Mouse (Mus musculus): Measurements from ENCODE around the gene Cd244a. TPM values are rescaled to one million over a fixed set of nuclear protein-coding genes. Genes with fewer than 3 reads are reported as not detected.
A peak's percentile ranks its signal among the peaks of the same experiment; 100 is the strongest.

Gene Cd244a
- polyA plus RNA-seq, 1 experiment = not detected

DNA sequence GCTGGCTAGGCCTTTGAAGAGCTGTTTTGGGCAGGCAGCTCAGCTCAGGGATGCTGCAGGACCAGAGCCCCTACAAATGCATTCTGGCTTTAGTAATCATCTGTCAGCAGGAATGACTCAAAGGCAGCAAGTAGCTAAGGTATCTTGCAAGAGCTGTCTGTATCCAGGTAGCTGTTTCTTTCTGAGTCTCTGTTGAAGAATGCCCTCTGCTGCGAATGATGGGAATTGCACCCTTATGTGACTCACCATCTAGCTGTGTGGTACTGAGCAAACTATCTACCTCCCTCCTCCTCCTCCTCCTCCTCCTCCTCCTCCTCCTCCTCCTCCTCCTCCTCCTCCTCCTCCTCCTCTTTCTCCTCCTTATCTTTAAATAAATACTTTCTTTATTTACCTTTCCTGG, 51.8 kb downstream of the Cd244a start:
- no peak overlapping the region for H3K4me3 ChIP-seq (replicated peaks)
- TF ChIP-seq FLI1 (IDR thresholded peaks at IDR 0.05; ENCODE audit: low read length) (no peak), GATA1 (IDR thresholded peaks at IDR 0.05; ENCODE audit: borderline replicate concordance, low read length) (no peak)
- no peaks in the 10 kb centered on the region for H3K36me3 ChIP-seq (replicated peaks; ENCODE audit: low read length)
- H3K4me1 ChIP-seq = peaks cover 6% of the 10 kb centered on the region; the same call in 1 of the 2 replicates
- no peaks in the 10 kb centered on the region for H3K9me3 ChIP-seq
- peaks cover 5% of the 10 kb centered on the region for H3K27me3 ChIP-seq (replicated peaks)

DNA sequence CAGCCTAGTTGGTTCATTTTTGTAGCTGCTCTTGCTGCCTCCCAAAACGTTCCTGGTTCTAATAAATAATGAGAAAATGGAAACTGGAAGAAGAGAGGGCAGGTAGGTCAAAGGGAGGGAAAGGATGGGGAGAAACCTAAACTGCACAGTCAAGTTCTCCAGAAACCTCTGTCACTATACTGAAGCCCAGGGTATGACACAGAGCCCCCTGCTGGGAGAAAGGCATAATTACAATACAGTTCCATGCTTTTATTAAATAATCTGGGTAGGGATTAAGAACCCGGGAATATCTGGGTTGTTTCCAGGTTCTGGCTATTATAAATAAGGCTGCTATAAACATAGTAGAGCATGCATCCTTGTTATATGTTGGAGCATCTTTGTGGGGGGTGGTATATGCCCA, 55.0 kb downstream of the Cd244a start:
- Histone ChIP-seq H3K36me3 (replicated peaks; ENCODE audit: low read length) (no peaks in the 10 kb centered on the region), H3K27me3 (replicated peaks) (peaks cover 2% of the 10 kb centered on the region), H3K4me1 (peaks cover 23% of the 10 kb centered on the region), H3K4me3 (replicated peaks) (no peak overlapping the region), H3K9me3 (no peaks in the 10 kb centered on the region)
- TF ChIP-seq FLI1 (IDR thresholded peaks at IDR 0.05; ENCODE audit: low read length) = no peak
- no peak for TF ChIP-seq GATA1 (IDR thresholded peaks at IDR 0.05; ENCODE audit: borderline replicate concordance, low read length)

DNA sequence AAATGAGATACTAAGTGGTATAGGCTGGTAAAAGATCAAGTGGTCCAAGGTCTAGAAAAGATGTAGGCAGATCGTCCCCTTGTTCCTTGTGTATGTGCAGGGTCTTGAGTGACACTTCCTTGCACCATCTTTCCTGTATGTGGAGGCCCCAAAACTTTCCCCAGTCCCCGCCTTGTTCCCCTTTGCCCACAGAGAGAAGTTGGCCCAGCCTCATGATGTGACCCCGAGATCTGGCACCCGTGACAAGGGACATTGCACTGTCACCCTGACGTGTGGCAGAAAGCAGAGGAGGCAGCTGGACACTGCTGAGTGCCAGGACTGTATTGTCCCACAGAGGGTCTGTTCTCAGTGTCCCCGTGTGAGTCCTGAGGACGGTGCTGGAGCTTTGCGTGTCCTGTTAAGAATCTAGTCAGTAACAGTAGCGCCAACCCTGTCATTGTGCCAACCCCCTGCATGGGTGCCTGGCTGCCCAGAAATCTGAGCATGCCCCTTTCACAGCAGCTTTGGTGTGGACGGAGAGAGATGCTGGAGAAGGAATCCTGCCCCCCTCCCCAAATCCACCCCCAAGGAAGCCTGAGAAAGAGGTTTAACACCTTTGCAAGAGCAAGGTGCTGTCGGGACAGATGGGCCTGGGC, 58.0 kb downstream of the Cd244a start:
- Histone ChIP-seq H3K27me3 (replicated peaks) (peaks cover 2% of the 10 kb centered on the region), H3K36me3 (replicated peaks; ENCODE audit: low read length) (no peaks in the 10 kb centered on the region), H3K9me3 (no peaks in the 10 kb centered on the region), H3K4me1 (peaks cover 36% of the 10 kb centered on the region), H3K4me3 (replicated peaks) (peak overlapping the region; percentile 51)
- TF ChIP-seq FLI1 (IDR thresholded peaks at IDR 0.05; ENCODE audit: low read length) (no peak), GATA1 (IDR thresholded peaks at IDR 0.05; ENCODE audit: borderline replicate concordance, low read length) (no peak)

DNA sequence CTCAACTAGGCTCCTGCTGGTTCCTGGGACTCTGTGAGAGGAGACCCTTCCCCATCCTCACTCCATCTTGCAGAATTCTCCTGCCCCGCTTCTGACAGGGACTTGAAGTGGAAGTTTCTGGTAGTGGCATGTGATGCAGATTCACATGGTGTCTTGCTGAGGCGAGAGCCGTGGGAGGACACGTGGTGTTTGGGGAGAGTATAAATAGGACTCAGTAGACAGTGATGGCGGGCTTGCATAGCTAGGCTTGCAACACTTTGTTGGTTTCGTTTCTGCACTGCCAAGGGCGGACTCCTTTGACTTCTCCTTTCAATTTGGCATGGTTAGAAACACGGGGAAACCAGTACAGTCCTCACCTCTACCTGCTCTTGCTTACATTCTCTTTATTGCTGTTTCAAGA, 60.0 kb downstream of the Cd244a start:
- Histone ChIP-seq H3K4me3 (replicated peaks) (no peak overlapping the region), H3K27me3 (replicated peaks) (no peaks in the 10 kb centered on the region), H3K36me3 (replicated peaks; ENCODE audit: low read length) (peaks cover 2% of the 10 kb centered on the region), H3K9me3 (0 out of 2 replicates have a peak, but pooled peaks cover 2% of the 10 kb centered on the region), H3K4me1 (peaks cover 36% of the 10 kb centered on the region)
- TF ChIP-seq GATA1 (IDR thresholded peaks at IDR 0.05; ENCODE audit: borderline replicate concordance, low read length) (no peak), FLI1 (IDR thresholded peaks at IDR 0.05; ENCODE audit: low read length) (no peak)

DNA sequence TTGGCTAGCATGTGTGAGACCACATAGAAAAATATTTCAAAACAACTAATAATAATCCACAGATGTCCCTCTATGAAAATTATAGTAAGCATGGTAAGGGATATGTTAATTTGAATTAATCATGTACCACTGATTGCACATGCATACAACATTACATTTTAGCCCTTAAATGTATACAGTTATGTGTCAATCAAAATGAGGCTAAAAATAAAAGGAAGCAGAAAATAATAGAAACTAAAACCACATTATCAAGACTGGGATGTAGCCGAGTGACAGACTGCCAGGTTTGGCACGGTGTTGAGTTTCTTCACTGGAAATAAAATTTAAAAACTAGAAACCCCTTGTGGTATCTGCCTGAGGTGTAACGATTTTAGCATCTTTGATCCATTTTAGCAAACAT, 60.7 kb downstream of the Cd244a start:
- TF ChIP-seq FLI1 (IDR thresholded peaks at IDR 0.05; ENCODE audit: low read length) (no peak), GATA1 (IDR thresholded peaks at IDR 0.05; ENCODE audit: borderline replicate concordance, low read length) (no peak)
- Histone ChIP-seq H3K27me3 (replicated peaks) (no peaks in the 10 kb centered on the region), H3K9me3 (0 out of 2 replicates have a peak, but pooled peaks cover 3% of the 10 kb centered on the region), H3K4me3 (replicated peaks) (no peak overlapping the region), H3K4me1 (peaks cover 36% of the 10 kb centered on the region), H3K36me3 (replicated peaks; ENCODE audit: low read length) (peaks cover 3% of the 10 kb centered on the region)

DNA sequence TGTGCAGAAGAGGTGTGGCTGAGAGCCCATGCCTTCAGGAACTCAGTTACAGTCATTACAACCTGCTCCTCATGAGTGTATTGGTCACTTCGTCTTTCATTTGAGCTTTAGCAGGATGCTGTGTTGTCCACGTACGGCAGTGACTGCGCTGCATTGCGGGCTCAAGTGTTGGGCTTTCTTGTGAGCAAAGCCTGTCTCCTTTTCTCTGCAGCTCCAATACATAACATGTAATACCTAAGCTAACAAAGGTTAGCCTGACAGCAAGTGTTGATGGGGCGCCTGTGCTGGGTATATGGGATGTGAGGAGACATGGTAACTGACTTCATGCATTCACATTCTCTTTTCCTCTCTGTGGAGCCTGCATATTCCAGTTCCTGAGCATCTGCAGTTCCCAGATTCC, 61.1 kb downstream of the Cd244a start:
- H3K4me3 ChIP-seq (replicated peaks) = no peak overlapping the region
- TF ChIP-seq GATA1 (IDR thresholded peaks at IDR 0.05; ENCODE audit: borderline replicate concordance, low read length) (no peak), FLI1 (IDR thresholded peaks at IDR 0.05; ENCODE audit: low read length) (no peak)
- peaks cover 3% of the 10 kb centered on the region for H3K36me3 ChIP-seq (replicated peaks; ENCODE audit: low read length)
- H3K27me3 ChIP-seq (replicated peaks) = no peaks in the 10 kb centered on the region
- H3K4me1 ChIP-seq = peaks cover 36% of the 10 kb centered on the region
- 0 out of 2 replicates have a peak, but pooled peaks cover 3% of the 10 kb centered on the region for H3K9me3 ChIP-seq

DNA sequence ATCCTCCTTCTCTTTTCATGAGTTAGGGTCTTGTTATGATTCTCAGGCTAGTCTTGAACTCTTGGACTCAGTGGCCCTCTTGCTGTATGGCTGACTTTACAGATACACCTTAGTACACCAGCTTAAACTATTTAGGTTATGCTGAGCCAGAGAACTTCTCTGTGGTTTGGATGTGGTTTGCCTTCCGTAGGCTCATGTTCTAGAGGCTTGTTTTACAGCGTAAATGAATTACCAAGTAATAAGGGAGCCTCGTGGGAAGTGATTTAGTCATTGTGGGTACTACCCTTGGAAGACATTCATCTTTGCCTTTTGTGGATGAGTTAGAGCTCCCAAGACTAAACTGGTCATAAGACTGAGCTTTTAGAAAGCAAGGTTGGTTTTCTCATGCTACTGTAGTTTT, 68.8 kb downstream of the Cd244a start:
- Histone ChIP-seq H3K4me1 (peaks cover 41% of the 10 kb centered on the region), H3K27me3 (replicated peaks) (no peaks in the 10 kb centered on the region), H3K4me3 (replicated peaks) (no peak overlapping the region), H3K9me3 (0 out of 2 replicates have a peak, but pooled peaks cover 3% of the 10 kb centered on the region), H3K36me3 (replicated peaks; ENCODE audit: low read length) (peaks cover 6% of the 10 kb centered on the region)
- TF ChIP-seq FLI1 (IDR thresholded peaks at IDR 0.05; ENCODE audit: low read length) = no peak

DNA sequence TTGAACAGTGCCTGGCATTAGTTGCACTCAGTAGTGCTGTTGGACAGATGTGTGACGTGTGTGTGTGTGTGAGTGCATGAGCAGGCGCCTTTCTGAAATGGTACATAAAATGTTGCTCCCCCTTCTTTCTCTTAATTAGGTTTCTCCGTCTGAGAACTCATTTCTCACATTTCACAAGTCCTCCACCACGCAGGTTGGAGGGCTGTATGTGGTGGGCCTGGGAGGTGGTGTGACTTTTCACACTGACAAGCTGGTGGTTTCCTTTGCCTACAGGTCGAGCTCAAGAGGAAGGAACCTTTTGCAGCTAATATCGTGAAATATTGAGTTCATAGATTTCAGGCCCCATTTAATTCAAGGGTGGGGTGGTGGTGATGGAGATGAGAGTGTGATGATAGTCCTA, 70.2 kb downstream of the Cd244a start:
- TF ChIP-seq GATA1 (IDR thresholded peaks at IDR 0.05; ENCODE audit: borderline replicate concordance, low read length) (no peak), FLI1 (IDR thresholded peaks at IDR 0.05; ENCODE audit: low read length) (no peak)
- Histone ChIP-seq H3K4me3 (replicated peaks) (no peak overlapping the region), H3K27me3 (replicated peaks) (no peaks in the 10 kb centered on the region), H3K4me1 (peaks cover 44% of the 10 kb centered on the region), H3K9me3 (no peaks in the 10 kb centered on the region), H3K36me3 (replicated peaks; ENCODE audit: low read length) (peaks cover 2% of the 10 kb centered on the region)

DNA sequence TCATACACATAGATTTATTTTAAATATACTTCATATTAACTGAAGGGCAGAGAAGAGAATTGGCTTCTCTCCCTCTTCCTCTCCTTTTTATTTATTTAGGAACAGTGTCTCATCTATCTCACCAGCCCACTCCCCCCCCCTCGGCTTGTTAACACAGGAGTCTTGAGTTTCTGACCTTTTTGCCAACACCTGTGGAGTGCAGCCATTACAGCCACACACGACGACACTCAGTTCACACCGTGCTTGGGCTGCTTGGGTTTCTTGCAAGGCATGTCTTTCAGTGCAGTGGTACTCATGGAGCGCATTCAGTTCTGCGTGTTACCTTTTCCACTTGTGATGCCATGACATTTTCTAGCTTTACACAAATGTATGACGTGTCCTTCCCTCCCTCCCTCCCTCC, 71.0 kb downstream of the Cd244a start:
- H3K36me3 ChIP-seq (replicated peaks; ENCODE audit: low read length) = peaks cover 4% of the 10 kb centered on the region
- no peaks in the 10 kb centered on the region for H3K9me3 ChIP-seq
- no peak overlapping the region for H3K4me3 ChIP-seq (replicated peaks)
- TF ChIP-seq GATA1 (IDR thresholded peaks at IDR 0.05; ENCODE audit: borderline replicate concordance, low read length) = no peak
- TF ChIP-seq FLI1 (IDR thresholded peaks at IDR 0.05; ENCODE audit: low read length) = no peak
- peaks cover 44% of the 10 kb centered on the region for H3K4me1 ChIP-seq
- peaks cover 1% of the 10 kb centered on the region for H3K27me3 ChIP-seq (replicated peaks)

DNA sequence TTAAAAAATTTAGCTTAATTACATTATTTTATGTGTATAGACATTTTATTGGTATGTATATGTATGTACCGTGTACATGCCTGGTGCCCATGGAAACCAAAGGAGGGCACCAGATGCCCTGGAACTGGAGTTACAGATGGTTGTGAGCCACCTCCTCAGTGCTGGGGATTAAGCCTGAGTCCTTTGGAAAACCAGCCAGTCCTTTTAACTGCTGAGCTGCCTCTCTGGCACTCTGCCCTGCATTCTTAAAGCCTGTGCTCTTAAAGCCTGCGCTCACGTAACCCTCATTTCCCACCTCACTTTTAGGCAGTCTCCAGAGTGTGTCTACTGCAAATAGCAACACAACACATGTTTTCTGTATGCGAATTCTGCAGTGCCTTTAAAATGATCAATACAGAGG, 71.9 kb downstream of the Cd244a start:
- Histone ChIP-seq H3K9me3 (no peaks in the 10 kb centered on the region), H3K4me3 (replicated peaks) (no peak overlapping the region), H3K36me3 (replicated peaks; ENCODE audit: low read length) (peaks cover 5% of the 10 kb centered on the region), H3K4me1 (peaks cover 44% of the 10 kb centered on the region), H3K27me3 (replicated peaks) (peaks cover 1% of the 10 kb centered on the region)
- TF ChIP-seq GATA1 (IDR thresholded peaks at IDR 0.05; ENCODE audit: borderline replicate concordance, low read length) (no peak), FLI1 (IDR thresholded peaks at IDR 0.05; ENCODE audit: low read length) (no peak)

Measured in megakaryocyte, embryonic 14.5 days (primary cell).